In the genomic region with DNA sequence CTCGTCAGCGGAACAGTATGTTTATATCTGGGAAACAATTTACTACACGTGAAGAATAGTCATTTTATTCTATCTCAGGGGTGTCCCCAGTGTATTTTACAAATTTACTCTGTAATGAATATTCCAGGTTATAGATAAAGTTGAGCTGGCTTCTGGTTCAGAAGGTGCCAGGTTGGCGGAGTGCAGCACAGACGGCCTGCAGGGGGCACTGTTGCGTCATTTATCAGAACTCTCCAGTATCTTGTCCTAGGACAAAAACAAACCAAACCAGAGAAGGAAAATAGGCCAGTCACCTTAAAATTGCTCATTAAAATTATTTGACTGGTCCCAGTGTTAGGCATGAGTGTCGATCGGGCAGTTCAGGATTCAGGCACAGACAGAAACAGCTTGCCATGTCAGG, we compare ENCODE assay signal across 8 mouse cellular contexts.
A peak's percentile ranks its signal among the peaks of the same experiment; 100 is the strongest.
DNase-seq lines count a peak whose midpoint lies in the region; ATAC-seq and TF ChIP-seq lines count a peak whose summit lies in the region.

No protein-coding gene starts in this region.

- WGBS in heart, embryonic 12.5 days = 29% methylated on average over 8 of the region's 8 CpGs
- WGBS in bone marrow, adult 2 months = 52% methylated on average over 8 of the region's 8 CpGs

- no peak overlapping the region for H3K4me2 ChIP-seq in heart, embryonic 12.5 days

- peaks cover 28% of the 10 kb centered on the region for H3K4me1 ChIP-seq in heart, embryonic 12.5 days (replicated peaks)
- no peaks in the 10 kb centered on the region for H3K4me1 ChIP-seq in bone marrow, adult 2 months (ENCODE audit: control insufficient read depth, insufficient read depth, low read length)

- no peak for ATAC-seq in heart, embryonic 12.5 days (ENCODE audit: insufficient number of reproducible peaks, low FRiP score)
- 0 out of 2 replicates have a peak, but pooled peaks have one; percentile 61 for ATAC-seq in erythroblast, adult 5-6 weeks (replicated peaks; ENCODE audit: low FRiP score, poor library complexity, severe bottlenecking)
- ATAC-seq in megakaryocyte progenitor cell, adult 5-6 weeks (replicated peaks; ENCODE audit: poor library complexity) = peak; percentile 86

- no peaks in the 10 kb centered on the region for H3K27me3 ChIP-seq in heart, embryonic 12.5 days (replicated peaks)

- peak; percentile 71 for TF ChIP-seq CTCF in bone marrow, adult 2 months (IDR thresholded peaks at IDR 0.05; ENCODE audit: control insufficient read depth, insufficient read depth, low read length)

- H3K4me3 ChIP-seq in heart, embryonic 12.5 days = no peak overlapping the region
- H3K4me3 ChIP-seq in bone marrow, adult 2 months (replicated peaks; ENCODE audit: control insufficient read depth, low read depth, low read length) = no peak overlapping the region

- H3K9me3 ChIP-seq in heart, embryonic 12.5 days (replicated peaks) = no peaks in the 10 kb centered on the region

- no peak overlapping the region for H3K27ac ChIP-seq in heart, embryonic 12.5 days (ENCODE audit: poor library complexity, severe bottlenecking)
- H3K27ac ChIP-seq in bone marrow, adult 2 months (ENCODE audit: control insufficient read depth, insufficient read depth, low read depth, low read length, poor library complexity) = no peak overlapping the region

- H3K9ac ChIP-seq in heart, embryonic 12.5 days = no peak overlapping the region

- no peak for TF ChIP-seq POLR2A in bone marrow, adult 2 months (IDR thresholded peaks at IDR 0.05; ENCODE audit: borderline replicate concordance, control insufficient read depth, low read depth, low read length)

- peak; percentile 90 for DNase-seq in heart, adult 11 months
- peak; percentile 90 for DNase-seq in heart, postnatal 4 days
- peak; percentile 72 to 75 for DNase-seq in layer of hippocampus, postnatal 14 days (ENCODE audit: low spot score in 2 of 2)
- DNase-seq in spleen, adult 18-20 months = peak; percentile 16 to 60

- H3K36me3 ChIP-seq in heart, embryonic 12.5 days = no peaks in the 10 kb centered on the region

Comparison
In these comparisons a context has a peak if more than half of its experiments do, and no peak if none do; other contexts are left out.
1. DNase-seq: peak in every context shown above with its lines; median percentile 90 in heart, adult 11 months; 90 in heart, postnatal 4 days; 74 in layer of hippocampus, postnatal 14 days; 38 in spleen, adult 18-20 months.